Mouse (Mus musculus) neutrophil, adult 5-6 weeks (primary cell): ENCODE results near the gene Col8a1. TPM values are rescaled to one million over a fixed set of nuclear protein-coding genes. Genes with fewer than 3 reads are reported as not detected.

Source experiments
- ATAC-seq: fragments of 151-379, 151-347 bp; 2 replicates; pipeline ENCODE4 v1.8.0; 2017; ENCODE audit warnings: mild to moderate bottlenecking, moderate TSS enrichment; ENCODE audit not compliant: insufficient number of reproducible peaks, poor library complexity, low FRiP score, severe bottlenecking; ENCODE audit errors: extremely low read depth
- total RNA-seq: library from RNA; stranded (forward); fragments of 200-1000 nt; gene quantifications from 2 replicates; pipeline ENCODE4 v1.2.3, GENCODE M21; 2017

Col8a1 gene
- total RNA-seq, 1 experiment from 2014 or later = not detected

DNA sequence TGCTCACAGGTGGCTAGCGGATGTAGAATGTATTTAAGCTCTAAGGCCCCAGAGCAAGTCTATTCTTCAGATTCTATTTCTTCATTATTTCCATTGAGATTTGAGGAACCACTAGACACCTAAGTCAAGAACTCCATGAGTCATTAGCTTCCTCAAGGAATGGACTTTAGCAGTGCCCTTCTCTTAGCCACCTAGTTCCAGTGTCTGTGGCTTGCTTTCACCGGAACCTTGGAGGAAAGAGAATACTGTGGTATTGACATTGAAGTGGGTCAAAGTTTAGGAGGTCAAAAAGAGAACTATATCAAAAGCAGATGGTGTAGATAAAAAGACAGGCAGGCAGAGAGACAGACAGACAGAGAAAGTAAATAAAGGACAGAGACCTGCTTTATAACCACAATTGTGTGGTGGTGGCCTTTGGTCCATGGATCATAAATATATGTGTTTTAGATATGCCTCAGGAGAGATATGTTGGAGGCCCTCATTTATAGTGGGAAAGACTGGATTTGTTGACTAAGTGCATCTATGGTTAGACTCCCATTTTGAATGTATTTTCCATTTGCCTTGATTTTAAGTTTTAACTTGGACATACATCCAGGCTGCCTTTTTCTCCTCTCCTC lies 60.5 kb downstream of the Col8a1 start:
- ATAC-seq = no peak

DNA sequence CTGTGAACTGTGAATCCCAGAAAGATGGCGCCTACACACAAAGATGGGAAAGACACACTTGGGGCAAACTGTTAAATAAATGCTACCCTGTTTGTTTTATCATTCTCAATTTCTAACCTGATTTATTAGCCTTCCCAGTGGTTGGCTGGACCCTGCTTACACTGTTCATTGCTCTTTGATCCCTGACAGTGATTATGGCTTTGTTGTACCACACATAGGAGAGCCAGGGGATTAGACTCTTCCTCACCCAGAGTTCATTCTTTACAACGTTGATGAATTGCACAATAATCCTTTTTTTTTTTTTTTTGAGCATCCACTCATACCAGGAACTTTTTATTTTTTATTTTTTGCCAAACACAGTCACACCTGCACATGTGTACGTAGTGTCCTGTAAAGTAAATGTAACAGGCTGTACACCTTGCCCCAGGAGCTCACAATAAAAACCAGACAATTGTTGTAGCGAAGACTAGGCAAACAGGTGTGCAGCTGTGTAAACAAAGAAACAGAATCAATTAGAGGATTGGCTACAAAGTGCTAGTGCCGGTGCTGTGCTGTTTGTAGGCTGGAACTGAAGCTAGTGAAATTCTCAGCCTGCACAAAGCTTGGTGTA lies 68.6 kb downstream of the Col8a1 start:
- ATAC-seq = no peak

DNA sequence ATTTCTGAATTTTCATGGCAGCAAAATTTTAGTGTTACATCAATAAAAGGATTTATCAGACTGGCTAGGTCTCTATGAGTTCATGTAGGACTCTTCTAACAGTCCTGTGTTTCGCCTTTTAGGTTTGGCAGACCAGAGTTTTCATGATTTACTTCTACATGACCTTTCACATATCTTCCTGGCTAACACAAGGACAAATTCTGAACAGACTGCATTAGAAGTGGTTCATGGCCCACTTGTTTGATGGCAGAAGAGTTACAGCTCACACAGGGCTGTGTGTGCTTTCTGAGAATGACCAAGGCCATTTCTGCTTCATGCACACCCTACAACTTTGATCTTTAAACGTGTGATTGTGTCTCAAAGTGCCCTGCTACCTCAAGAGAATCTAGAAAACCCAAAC lies 82.3 kb downstream of the Col8a1 start:
- no peak for ATAC-seq

GRCm38 (mm10) chr16:57671637-57672036 lies 82.9 kb downstream of the Col8a1 start:
- ATAC-seq = no peak

- no peak for ATAC-seq
These were observed 85.2 kb downstream of the Col8a1 start for GRCm38 (mm10) chr16:57669348-57669747.

- no peak for ATAC-seq
These were observed 91.9 kb downstream of the Col8a1 start for GRCm38 (mm10) chr16:57662661-57663060.

DNA sequence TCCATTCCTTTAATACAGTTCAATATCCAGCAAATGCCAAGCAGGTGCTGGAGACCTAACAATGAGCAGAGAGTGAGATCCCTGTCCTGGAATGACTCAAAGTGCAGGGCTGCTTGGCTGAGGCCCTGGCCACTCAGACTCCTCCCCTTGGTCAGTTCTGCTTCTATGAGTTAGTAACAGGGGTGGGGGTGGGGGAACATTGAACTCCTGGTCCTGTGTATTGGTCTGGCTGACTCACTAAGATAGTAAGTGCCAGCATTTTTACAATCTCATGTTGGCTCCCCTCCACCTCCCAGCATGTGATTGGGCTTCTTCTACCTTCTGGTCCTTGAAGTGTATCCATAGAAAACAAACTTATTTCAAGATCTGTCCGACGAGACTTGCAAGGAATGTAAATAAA lies 104.6 kb downstream of the Col8a1 start:
- ATAC-seq = no peak

DNA sequence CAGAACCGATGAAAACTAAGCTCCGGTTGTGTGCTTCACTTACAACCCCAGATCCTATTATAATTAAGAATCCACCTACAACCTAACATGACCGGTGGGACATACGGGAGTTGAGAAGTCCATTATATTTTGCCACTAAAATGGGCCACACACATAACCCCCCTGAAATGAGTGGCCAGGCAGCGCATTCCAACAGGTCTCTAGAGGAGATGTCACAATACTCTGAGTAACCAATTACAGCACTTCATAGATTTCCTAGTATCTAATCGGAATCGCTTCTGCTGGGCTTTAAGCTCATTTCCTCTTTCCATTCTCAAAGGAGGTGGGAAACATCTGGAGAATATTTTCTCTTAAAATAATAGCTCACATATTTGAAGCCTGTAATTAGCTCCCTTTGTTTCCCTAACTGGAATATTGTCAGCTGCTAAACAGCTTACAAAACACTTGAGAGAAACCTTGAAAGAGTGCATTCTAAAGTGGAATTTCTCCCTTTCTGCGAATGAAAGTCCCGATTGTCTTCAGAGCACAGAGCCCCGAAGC lies 113.1 kb downstream of the Col8a1 start:
- ATAC-seq = no peak

- no peak for ATAC-seq
These were observed 119.8 kb downstream of the Col8a1 start for GRCm38 (mm10) chr16:57634766-57635165.

DNA sequence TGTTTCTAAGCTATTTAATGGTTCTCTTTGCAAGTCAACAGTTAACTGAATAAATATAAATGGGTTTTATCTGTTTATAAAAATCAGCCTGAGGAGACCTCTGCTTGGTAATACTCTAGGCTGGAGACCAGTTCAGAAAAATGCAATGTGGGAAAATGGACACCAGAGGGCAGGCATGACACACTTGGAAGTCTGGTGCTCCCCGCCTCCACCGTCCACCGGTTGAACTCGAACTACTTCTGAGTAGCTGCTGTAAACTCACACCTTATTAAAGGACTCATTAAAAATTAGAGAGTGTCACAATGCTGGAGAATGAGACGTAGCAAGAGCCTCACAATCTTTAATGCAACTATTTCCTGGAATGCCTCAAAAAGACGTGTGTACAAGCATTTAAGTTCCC lies 120.3 kb downstream of the Col8a1 start:
- ATAC-seq = peak; percentile 33; the same call in 1 of the 2 replicates

DNA sequence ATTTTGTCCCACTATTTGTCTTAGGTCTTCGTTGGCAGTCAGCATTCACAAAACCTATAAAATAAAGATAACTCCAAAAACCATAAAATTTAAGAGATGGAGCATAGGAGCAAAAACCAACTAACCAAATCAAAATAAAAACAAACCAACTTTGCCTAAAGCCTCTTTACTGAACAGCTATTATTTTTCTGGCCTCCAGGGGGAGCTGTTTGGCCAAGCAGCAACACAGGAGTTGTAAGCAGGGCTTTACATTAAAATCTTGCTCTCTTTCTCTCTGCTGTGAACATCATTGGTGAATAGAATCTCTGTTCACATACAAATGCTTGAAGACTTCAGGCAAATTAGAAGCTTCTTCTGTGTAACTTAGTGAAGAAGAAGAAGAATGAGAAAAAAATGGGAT lies 142.8 kb downstream of the Col8a1 start:
- ATAC-seq = peak; percentile 44; the same call in 1 of the 2 replicates

- ATAC-seq = peak; percentile 70
These were observed 147.9 kb downstream of the Col8a1 start, which contains the start of gene Cmss1 for GRCm38 (mm10) chr16:57606444-57607227. Gene Cmss1, minus strand, starts transcription at chr16:57606864.

GRCm38 (mm10) chr16:57601031-57601430 lies 153.5 kb downstream of the Col8a1 start:
- ATAC-seq = no peak

DNA sequence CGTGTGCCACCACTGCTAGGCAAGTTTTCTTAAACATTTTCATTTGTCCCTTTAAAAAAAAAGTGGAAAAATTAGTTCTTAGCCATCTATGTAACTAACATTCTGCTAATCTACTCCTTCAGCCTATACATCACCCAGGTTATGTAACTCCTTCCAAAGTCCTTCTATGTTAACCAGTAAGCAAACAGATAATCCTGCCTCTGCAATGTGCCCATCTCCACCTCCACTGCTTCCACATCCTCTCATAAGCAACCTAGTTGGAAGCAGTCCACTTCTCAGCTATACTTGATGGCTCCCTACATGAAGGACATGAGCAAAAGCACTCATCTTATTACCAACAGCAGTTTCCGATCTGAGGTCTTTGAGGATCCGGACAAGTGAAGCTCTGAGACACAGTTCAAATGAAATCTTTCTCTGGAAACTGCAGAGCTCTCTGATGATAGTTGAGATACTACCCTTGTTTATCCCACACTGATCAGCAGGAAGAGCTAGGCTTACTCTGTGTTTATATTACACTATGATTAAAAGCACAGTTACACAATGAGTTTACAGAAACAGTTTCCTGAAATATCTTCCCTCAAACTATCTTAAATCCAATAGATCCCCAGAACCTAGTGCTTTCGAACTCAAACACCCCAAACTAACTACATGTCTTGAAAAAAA lies 157.1 kb downstream of the Col8a1 start:
- no peak for ATAC-seq

DNA sequence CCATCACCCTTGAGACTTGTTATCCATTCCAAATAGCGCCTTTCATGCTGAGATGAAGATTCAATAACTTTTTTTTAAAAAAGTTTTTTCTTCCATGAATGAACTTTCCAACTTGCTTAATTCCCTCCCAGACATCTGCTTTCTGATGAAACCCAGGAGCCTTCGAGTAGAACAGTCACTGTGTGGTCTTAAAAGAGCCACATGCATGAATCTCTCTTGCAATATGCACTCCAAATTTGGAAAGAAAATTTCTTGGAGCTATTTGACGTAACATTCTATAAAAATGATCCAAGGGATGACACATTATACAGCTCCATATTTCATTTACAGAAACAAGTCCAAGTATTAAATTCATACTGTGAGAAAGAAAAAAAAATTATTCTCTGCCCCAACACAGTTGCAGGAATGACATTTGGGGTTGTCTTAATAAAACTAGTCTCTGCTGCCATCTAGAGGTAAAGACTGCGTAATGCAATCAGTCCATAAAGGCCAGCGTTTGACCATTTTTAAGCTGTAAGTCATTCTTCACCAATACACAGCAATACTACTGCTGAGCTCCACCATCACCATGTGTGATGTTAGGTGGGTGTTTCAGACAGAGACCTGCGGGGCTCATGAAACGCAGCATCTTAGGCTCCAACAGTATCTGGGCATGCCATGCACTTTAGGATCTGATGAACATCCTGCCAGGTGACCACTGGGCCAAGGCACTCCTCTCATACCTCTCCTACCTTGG lies 160.9 kb downstream of the Col8a1 start:
- peak; percentile 73 for ATAC-seq

DNA sequence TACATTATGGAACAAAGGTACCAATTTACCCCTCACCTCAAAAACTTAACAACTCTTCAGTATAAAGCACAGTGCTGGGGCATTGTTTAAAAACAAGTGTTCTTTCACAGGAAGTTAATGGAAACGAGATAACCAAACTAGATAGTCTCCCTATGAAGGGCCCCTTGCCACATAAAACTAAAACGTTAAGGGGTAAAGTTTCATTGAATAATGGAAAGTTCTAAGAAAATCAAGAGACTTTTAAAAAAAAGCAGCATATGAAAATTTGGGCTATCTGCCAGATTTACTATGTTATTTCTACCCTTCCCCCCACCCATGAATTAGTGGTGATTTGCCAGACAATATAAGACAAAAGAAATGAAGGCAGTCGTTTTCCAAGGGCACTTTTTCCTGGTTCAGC lies 169.3 kb downstream of the Col8a1 start:
- ATAC-seq = no peak

DNA sequence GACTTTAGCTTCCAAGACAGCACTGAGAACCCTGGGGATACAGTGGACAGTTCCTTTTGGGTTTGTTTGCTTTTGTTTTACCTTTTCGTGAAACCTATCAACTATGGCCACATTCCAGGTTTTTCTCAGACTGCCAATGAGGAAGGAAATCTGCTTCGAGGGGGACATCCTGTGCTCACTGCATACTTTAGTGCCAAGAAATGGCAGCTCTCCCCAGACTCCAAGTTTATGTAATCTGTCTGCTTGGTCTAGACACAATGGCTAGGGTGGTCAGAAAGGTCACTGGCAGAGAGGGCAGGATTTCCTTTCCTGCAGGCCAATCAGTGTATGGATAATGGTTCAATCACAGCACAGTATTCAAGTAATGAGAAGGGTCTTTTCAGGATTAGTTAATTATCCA lies 172.5 kb downstream of the Col8a1 start:
- ATAC-seq = 0 out of 2 replicates have a peak, but pooled peaks have one; percentile 3

DNA sequence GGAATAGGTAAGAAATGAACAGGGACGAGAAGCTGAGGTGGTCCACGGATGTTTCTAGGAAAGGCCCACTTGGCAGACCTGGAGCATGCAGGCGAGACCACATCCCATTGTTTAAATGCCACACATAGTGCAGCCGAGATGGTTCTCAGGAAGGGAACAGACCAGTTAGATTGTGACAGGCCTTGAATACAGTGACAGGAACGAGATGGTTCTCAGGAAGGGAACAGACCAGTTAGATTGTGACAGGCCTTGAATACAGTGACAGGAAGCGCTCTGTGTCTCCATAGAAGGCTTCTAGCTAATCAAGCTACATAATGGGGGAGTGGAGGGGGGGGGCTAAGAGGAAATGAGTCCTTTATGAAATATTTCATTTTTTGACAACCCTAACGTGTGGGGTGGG lies 174.5 kb downstream of the Col8a1 start:
- ATAC-seq = no peak

- peak; percentile 53; the same call in 1 of the 2 replicates for ATAC-seq
These were observed 177.0 kb downstream of the Col8a1 start for GRCm38 (mm10) chr16:57577519-57577918.
